In the genomic region with DNA sequence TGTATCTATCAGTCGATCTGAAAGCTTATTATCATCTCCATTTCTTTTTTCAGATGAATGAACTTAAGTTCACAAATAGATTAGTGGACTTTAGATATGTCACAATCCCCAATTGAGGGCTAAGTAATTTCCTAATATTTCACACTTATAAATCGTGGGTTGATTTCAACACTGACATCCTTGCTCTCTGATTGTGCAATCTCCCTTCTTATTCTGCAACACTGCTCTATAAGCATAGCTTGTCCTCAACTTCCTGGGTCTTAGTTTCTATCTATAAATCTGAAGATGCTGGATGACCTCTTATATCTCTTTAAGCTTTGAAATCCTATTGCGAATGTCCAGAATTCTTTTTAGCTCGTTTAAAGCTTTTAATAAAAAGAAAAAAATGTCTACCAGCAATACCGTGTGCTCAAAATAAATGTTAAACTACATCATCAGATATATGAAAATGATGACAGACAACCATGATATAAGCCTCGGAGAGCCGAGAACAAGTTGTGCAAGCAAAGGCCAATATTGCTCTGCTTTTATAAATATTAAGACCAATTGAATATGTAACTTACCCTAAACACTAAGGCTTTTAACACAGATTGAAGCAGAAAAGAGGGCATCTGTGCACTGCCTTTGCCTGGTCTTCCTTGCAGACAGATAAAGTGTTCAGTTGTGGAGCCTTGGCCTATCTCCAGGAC, we compare ENCODE assay signal across 28 mouse cellular contexts.
A peak's percentile ranks its signal among the peaks of the same experiment; 100 is the strongest.
DNase-seq lines count a peak whose midpoint lies in the region; ATAC-seq and TF ChIP-seq lines count a peak whose summit lies in the region.
"Had no signal": no experiment of that assay in that cellular context is flagged by ENCODE, and none has a peak within 500 bp of the region (broad histone marks: within the 10 kb centered on the region; RNA-seq: fewer than 3 reads in every experiment).

No protein-coding gene starts in this region.

- H3K4me3 ChIP-seq in lung, postnatal 0 days (ENCODE audit: low read depth, low read length) = no peak overlapping the region
- no peak overlapping the region for H3K4me3 ChIP-seq in intestine, postnatal 0 days (ENCODE audit: low read depth, low read length)
- H3K4me3 ChIP-seq: embryonic facial prominence, embryonic 10.5 days; embryonic facial prominence, embryonic 15.5 days; liver, embryonic 15.5 days; midbrain, embryonic 12.5 days; neural tube, embryonic 15.5 days had no signal

- peak; percentile 76 for ATAC-seq in lung, postnatal 0 days
- peak; percentile 94 for ATAC-seq in megakaryocyte progenitor cell, adult 5-6 weeks (replicated peaks; ENCODE audit: poor library complexity)
- no peak for ATAC-seq in intestine, postnatal 0 days
- ATAC-seq: forebrain, embryonic 14.5 days; hindbrain, embryonic 16.5 days had no signal

- no peak overlapping the region for H3K27ac ChIP-seq in lung, postnatal 0 days (ENCODE audit: low read length)
- H3K27ac ChIP-seq in intestine, postnatal 0 days (ENCODE audit: low read depth, low read length) = no peak overlapping the region
- H3K27ac ChIP-seq: embryonic facial prominence, embryonic 10.5 days; embryonic facial prominence, embryonic 15.5 days; liver, embryonic 15.5 days; midbrain, embryonic 12.5 days; neural tube, embryonic 15.5 days had no signal

- no peak for TF ChIP-seq CTCF in lung, postnatal 0 days (IDR thresholded peaks at IDR 0.05)
- no peak for TF ChIP-seq CTCF in intestine, postnatal 0 days (IDR thresholded peaks at IDR 0.05; ENCODE audit: low read depth)

- peak; percentile 82 for DNase-seq in lung, postnatal 0 days (ENCODE audit: low spot score)
- DNase-seq in lung, postnatal 4 days = no peak
- DNase-seq in adipocyte (ENCODE audit: low spot score) = peak; percentile 46
- DNase-seq in fat pad, adult 2 months (ENCODE audit: extremely low read depth, low read depth, low spot score) = peak; percentile 70
- DNase-seq in cerebellum, postnatal 4 days (ENCODE audit: low spot score in 2 of 2) = no peak
- no peak for DNase-seq in ovary, adult 18-20 months (ENCODE audit: low spot score)
- DNase-seq: adrenal gland, postnatal 14 days; cerebellum, adult 11-12 months; cerebellum, adult 9-11 months; gastrocnemius, postnatal 25 days; heart, postnatal 14 days; kidney, adult 2 months; kidney, postnatal 36 days; layer of hippocampus, postnatal 36 days; left cerebral cortex, postnatal 4 days; right cerebral cortex, postnatal 25 days; spleen, adult 18-20 months; thymus, postnatal 14 days had no signal

- H3K4me1 ChIP-seq in lung, postnatal 0 days (ENCODE audit: insufficient read depth, low read depth, low read length) = no peaks in the 10 kb centered on the region
- no peaks in the 10 kb centered on the region for H3K4me1 ChIP-seq in intestine, postnatal 0 days (replicated peaks; ENCODE audit: control insufficient read depth, insufficient read depth, low read length)
- H3K4me1 ChIP-seq: embryonic facial prominence, embryonic 15.5 days; liver, embryonic 15.5 days had no signal

- H3K4me2 ChIP-seq in lung, postnatal 0 days (replicated peaks; ENCODE audit: low read depth, low read length) = no peak overlapping the region
- H3K4me2 ChIP-seq in intestine, postnatal 0 days (replicated peaks; ENCODE audit: low read depth) = no peak overlapping the region
- H3K4me2 ChIP-seq: embryonic facial prominence, embryonic 15.5 days; liver, embryonic 15.5 days; midbrain, embryonic 12.5 days; neural tube, embryonic 15.5 days had no signal

- TF ChIP-seq EP300 in lung, postnatal 0 days (IDR thresholded peaks at IDR 0.05) = 0 out of 2 replicates have a peak, but pooled peaks have one; percentile 12

- H3K9ac ChIP-seq in lung, postnatal 0 days (replicated peaks; ENCODE audit: low read depth) = no peak overlapping the region
- no peak overlapping the region for H3K9ac ChIP-seq in intestine, postnatal 0 days (ENCODE audit: low read depth, low read length)
- H3K9ac ChIP-seq: embryonic facial prominence, embryonic 15.5 days; liver, embryonic 15.5 days; midbrain, embryonic 12.5 days; neural tube, embryonic 15.5 days had no signal

- WGBS in lung, postnatal 0 days = 49% methylated on average over 7 of the region's 7 CpGs
- 75% methylated on average over 7 of the region's 7 CpGs for WGBS in intestine, postnatal 0 days

- no peaks in the 10 kb centered on the region for H3K27me3 ChIP-seq in lung, postnatal 0 days (replicated peaks; ENCODE audit: insufficient read depth, low read length)
- H3K27me3 ChIP-seq in intestine, postnatal 0 days (replicated peaks; ENCODE audit: control insufficient read depth, insufficient read depth, low read length) = no peaks in the 10 kb centered on the region
- H3K27me3 ChIP-seq: CH12.LX; embryonic facial prominence, embryonic 15.5 days; liver, embryonic 15.5 days; midbrain, embryonic 12.5 days; neural tube, embryonic 15.5 days had no signal

- no peaks in the 10 kb centered on the region for H3K9me3 ChIP-seq in lung, postnatal 0 days (ENCODE audit: low read length)
- no peaks in the 10 kb centered on the region for H3K9me3 ChIP-seq in intestine, postnatal 0 days (ENCODE audit: control insufficient read depth)
- H3K9me3 ChIP-seq: embryonic facial prominence, embryonic 10.5 days; embryonic facial prominence, embryonic 15.5 days; liver, embryonic 15.5 days; midbrain, embryonic 12.5 days; neural tube, embryonic 15.5 days had no signal

- H3K36me3 ChIP-seq in lung, postnatal 0 days (ENCODE audit: insufficient read depth, low read length) = no peaks in the 10 kb centered on the region
- H3K36me3 ChIP-seq in intestine, postnatal 0 days (ENCODE audit: control insufficient read depth, insufficient read depth) = no peaks in the 10 kb centered on the region
- H3K36me3 ChIP-seq: embryonic facial prominence, embryonic 10.5 days; embryonic facial prominence, embryonic 15.5 days; liver, embryonic 15.5 days; midbrain, embryonic 12.5 days; neural tube, embryonic 15.5 days had no signal

Comparison
In these comparisons a context has a peak if more than half of its experiments do, and no peak if none do; other contexts are left out.
1. DNase-seq: peak in lung, postnatal 0 days (single experiment), adipocyte (single experiment) and fat pad, adult 2 months (single experiment); none in lung, postnatal 4 days (0 of 2), cerebellum, postnatal 4 days (0 of 2) and ovary, adult 18-20 months (single experiment).